Mouse (Mus musculus): ENCODE measurements around the gene Spib.

- no peak for TF ChIP-seq POLR2A (IDR thresholded peaks at IDR 0.05; ENCODE audit: extremely low read depth, insufficient read depth, low read length)
- TF ChIP-seq CTCF (IDR thresholded peaks at IDR 0.05; ENCODE audit: low read depth, low read length), result peak; percentile 80
These were observed 30.2 kb downstream of the Spib start for GRCm38 (mm10) chr7:44501563-44502115.
